ENCODE assay signal across 10 mouse cellular contexts in genomic region chr15:82937428-82937992, GRCm38 (mm10). TPM values are rescaled to one million over a fixed set of nuclear protein-coding genes. Genes with fewer than 3 reads are reported as not detected.
DNase-seq lines count a peak whose midpoint lies in the region; ATAC-seq and TF ChIP-seq lines count a peak whose summit lies in the region.
"Had no signal": no experiment of that assay in that cellular context is flagged by ENCODE, and none has a peak within 500 bp of the region (broad histone marks: within the 10 kb centered on the region; RNA-seq: fewer than 3 reads in every experiment).

No protein-coding gene starts in this region.

- no peak for DNase-seq in kidney, adult 2 months
- peak; percentile 13 for DNase-seq in MEL-GATA-1-ER (ENCODE audit: extremely low read depth, low read depth)
- no peak for DNase-seq in forebrain, embryonic 10.5 days (ENCODE audit: extremely low spot score, low spot score)
- DNase-seq in right cerebral cortex, adult 2 months (ENCODE audit: low spot score in 2 of 2) = no peak
- no peak for DNase-seq in gastrocnemius, postnatal 4 days (ENCODE audit: low spot score in 2 of 2)
- no peak for DNase-seq in urinary bladder, postnatal 36 days (ENCODE audit: low spot score in 2 of 2)
- DNase-seq: spleen, adult 18-20 months had no signal

- H3K27me3 ChIP-seq in kidney, embryonic 14.5 days (ENCODE audit: control insufficient read depth, insufficient read depth, low read length) = no peaks in the 10 kb centered on the region
- no peaks in the 10 kb centered on the region for H3K27me3 ChIP-seq in kidney, adult 2 months (replicated peaks; ENCODE audit: control insufficient read depth, insufficient read depth, low read length)
- peaks cover 53% of the 10 kb centered on the region for H3K27me3 ChIP-seq in forebrain, embryonic 10.5 days (ENCODE audit: poor library complexity, severe bottlenecking)
- H3K27me3 ChIP-seq in limb, embryonic 12.5 days = peaks cover 29% of the 10 kb centered on the region

- no peaks in the 10 kb centered on the region for H3K9me3 ChIP-seq in kidney, embryonic 14.5 days (ENCODE audit: control insufficient read depth, low read length)
- no peaks in the 10 kb centered on the region for H3K9me3 ChIP-seq in forebrain, embryonic 10.5 days
- H3K9me3 ChIP-seq in limb, embryonic 12.5 days = no peaks in the 10 kb centered on the region

- 44% methylated on average over 5 of the region's 5 CpGs for WGBS in kidney, embryonic 14.5 days
- 53% methylated on average over 5 of the region's 5 CpGs for WGBS in kidney, adult 2 months
- 67% methylated on average over 5 of the region's 5 CpGs for WGBS in forebrain, embryonic 10.5 days
- WGBS in limb, embryonic 12.5 days = 35% methylated on average over 5 of the region's 5 CpGs

- no peak for TF ChIP-seq POLR2A in kidney, adult 2 months (IDR thresholded peaks at IDR 0.05; ENCODE audit: low read depth, low read length)

- H3K4me2 ChIP-seq in kidney, embryonic 14.5 days (replicated peaks; ENCODE audit: low read depth, low read length) = peak overlapping the region; percentile 19; the same call in 1 of the 2 replicates
- H3K4me2 ChIP-seq in limb, embryonic 12.5 days = peak overlapping the region; percentile 42

- H3K9ac ChIP-seq in kidney, embryonic 14.5 days (ENCODE audit: low read depth, low read length) = peak overlapping the region; percentile 18; the same call in 1 of the 2 replicates
- H3K9ac ChIP-seq in limb, embryonic 12.5 days (replicated peaks) = no peak overlapping the region

- H3K36me3 ChIP-seq in kidney, embryonic 14.5 days (ENCODE audit: control insufficient read depth, insufficient read depth, low read length) = no peaks in the 10 kb centered on the region
- H3K36me3 ChIP-seq in kidney, adult 2 months (ENCODE audit: control insufficient read depth, insufficient read depth, low read length) = no peaks in the 10 kb centered on the region
- H3K36me3 ChIP-seq in forebrain, embryonic 10.5 days (replicated peaks) = no peaks in the 10 kb centered on the region; the same call in 1 of the 2 replicates
- H3K36me3 ChIP-seq in limb, embryonic 12.5 days = peaks cover 5% of the 10 kb centered on the region; the same call in 1 of the 2 replicates

- no peak overlapping the region for H3K4me3 ChIP-seq in kidney, embryonic 14.5 days (ENCODE audit: low read length)
- no peak overlapping the region for H3K4me3 ChIP-seq in kidney, adult 2 months (ENCODE audit: insufficient read depth, low read depth, low read length)
- H3K4me3 ChIP-seq in forebrain, embryonic 10.5 days = no peak overlapping the region
- no peak overlapping the region for H3K4me3 ChIP-seq in limb, embryonic 12.5 days (replicated peaks)

- ATAC-seq in kidney, embryonic 14.5 days (ENCODE audit: low FRiP score, low TSS enrichment) = peak; percentile 42; the same call in 1 of the 2 replicates
- ATAC-seq in limb, embryonic 12.5 days (ENCODE audit: insufficient number of reproducible peaks, insufficient read depth, low FRiP score, low TSS enrichment, low read depth) = peak; percentile 49; the same call in 1 of the 2 replicates

- TF ChIP-seq CTCF in kidney, adult 2 months (conservative IDR thresholded peaks at IDR 0.05; ENCODE audit: insufficient read depth, insufficient read length, low read depth, low read length) = no peak

- peaks cover 68% of the 10 kb centered on the region for H3K4me1 ChIP-seq in kidney, embryonic 14.5 days (ENCODE audit: control insufficient read depth, insufficient read depth, low read length)
- H3K4me1 ChIP-seq in kidney, adult 2 months (ENCODE audit: control insufficient read depth, insufficient read depth, low read length) = no peaks in the 10 kb centered on the region
- peaks cover 85% of the 10 kb centered on the region for H3K4me1 ChIP-seq in forebrain, embryonic 10.5 days
- peaks cover 75% of the 10 kb centered on the region for H3K4me1 ChIP-seq in limb, embryonic 12.5 days (replicated peaks)

- H3K27ac ChIP-seq in kidney, embryonic 14.5 days (ENCODE audit: low read depth, low read length) = peak overlapping the region; percentile 72
- H3K27ac ChIP-seq in kidney, adult 2 months (ENCODE audit: insufficient read depth, low read depth, low read length) = no peak overlapping the region
- H3K27ac ChIP-seq in forebrain, embryonic 10.5 days = peak overlapping the region; percentile 32; the same call in 1 of the 2 replicates
- peak overlapping the region; percentile 81 for H3K27ac ChIP-seq in limb, embryonic 12.5 days
- H3K27ac ChIP-seq: macrophage had no signal

RNA-seq across cellular contexts. Expression of gene Tcf20, which starts 50.2 kb away (rescaled TPM):
- polyA plus RNA-seq in kidney, embryonic 14.5 days (2014; fragmentation: Nextera tagmentation; extraction: Ambion mirVana) = 7.1 and 11.6 TPM in 2 replicates
- polyA plus RNA-seq in kidney, adult 2 months (2012; rRNA removed) = 17.8 and 18.1 TPM in 2 replicates
- 6.5 and 7.1 TPM in 2 replicates for polyA plus RNA-seq in forebrain, embryonic 10.5 days (2016; fragmentation: Nextera tagmentation; extraction: Ambion mirVana)
- polyA plus RNA-seq in limb, embryonic 12.5 days (2016; fragmentation: Nextera tagmentation; extraction: Ambion mirVana) = 12.1 and 13.6 TPM in 2 replicates
- total RNA-seq in gastrocnemius, postnatal 4 days (2021) = 10 to 100 TPM; 51.0 to 58.8 TPM
